ENCODE assay signal across 16 mouse cellular contexts in the genomic region with DNA sequence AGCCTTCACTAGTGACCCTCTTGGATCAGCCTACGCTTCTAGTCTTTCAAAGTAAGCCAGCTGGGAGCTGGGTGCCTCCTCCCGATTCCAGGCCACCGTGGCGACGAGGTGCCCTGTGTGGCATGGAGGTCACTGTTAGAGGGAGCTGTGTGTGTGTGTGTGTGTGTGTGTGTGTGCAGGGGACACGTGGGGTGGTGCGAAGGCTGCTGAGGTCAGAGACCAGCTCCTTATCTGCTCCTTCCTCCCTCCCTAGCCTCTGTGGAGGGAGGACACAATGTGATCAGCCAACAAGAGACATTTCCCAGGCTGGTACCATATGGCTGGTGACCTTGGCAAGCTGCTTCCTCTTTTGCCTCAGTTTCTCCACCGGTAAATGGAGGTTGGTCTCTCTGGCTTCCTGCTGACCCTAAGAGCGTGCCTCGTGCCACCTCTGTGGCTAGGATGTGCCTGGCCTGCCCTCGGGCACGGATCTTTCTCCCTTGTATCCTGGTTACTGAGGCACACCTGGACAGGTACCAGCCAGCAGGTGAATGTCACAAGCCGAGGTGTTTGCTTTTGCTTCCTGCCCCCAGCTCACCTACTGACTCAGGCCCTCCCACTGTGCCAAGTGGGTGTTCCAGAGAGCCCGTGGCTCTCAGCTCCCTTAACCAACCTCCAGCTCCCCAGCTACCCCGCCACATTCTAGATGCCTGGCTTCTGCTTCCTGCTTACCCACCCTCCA. TPM values are rescaled to one million over a fixed set of nuclear protein-coding genes. Genes with fewer than 3 reads are reported as not detected.
DNase-seq lines count a peak whose midpoint lies in the region; ATAC-seq and TF ChIP-seq lines count a peak whose summit lies in the region.
"Had no signal": no experiment of that assay in that cellular context is flagged by ENCODE, and none has a peak within 500 bp of the region (broad histone marks: within the 10 kb centered on the region; RNA-seq: fewer than 3 reads in every experiment).

No protein-coding gene starts in this region.

- TF ChIP-seq CTCF in liver, postnatal 0 days (IDR thresholded peaks at IDR 0.05; ENCODE audit: low read depth): no peak

- WGBS in forebrain, embryonic 11.5 days: 81% methylated on average over 15 of the region's 15 CpGs
- WGBS in forebrain, embryonic 12.5 days: 78% methylated on average over 15 of the region's 15 CpGs
- 70% methylated on average over 15 of the region's 15 CpGs for WGBS in kidney, embryonic 14.5 days
- 64% methylated on average over 15 of the region's 15 CpGs for WGBS in liver, postnatal 0 days (ENCODE audit: insufficient replicate concordance)

- DNase-seq in forebrain, embryonic 11.5 days (ENCODE audit: low spot score): peak; percentile 45
- peak; percentile 42 to 80 for DNase-seq in kidney, postnatal 25 days
- peak; percentile 17 for DNase-seq in liver, postnatal 0 days
- DNase-seq in left cerebral cortex, postnatal 4 days: no peak
- DNase-seq in layer of hippocampus, adult 8-10 months (ENCODE audit: low spot score in 2 of 2): no peak
- DNase-seq: cerebellum, adult 18-20 months; embryo, embryonic 11 days; thymus, postnatal 25 days had no signal

- no peak overlapping the region for H3K27ac ChIP-seq in forebrain, embryonic 11.5 days (ENCODE audit: low read depth, low read length)
- no peak overlapping the region for H3K27ac ChIP-seq in forebrain, embryonic 12.5 days
- no peak overlapping the region for H3K27ac ChIP-seq in kidney, embryonic 14.5 days (ENCODE audit: low read depth, low read length)
- H3K27ac ChIP-seq in liver, postnatal 0 days (ENCODE audit: low read depth): no peak overlapping the region
- H3K27ac ChIP-seq: forebrain, embryonic 10.5 days had no signal

- TF ChIP-seq EP300 in liver, postnatal 0 days (IDR thresholded peaks at IDR 0.05; ENCODE audit: low read depth): no peak

- no peaks in the 10 kb centered on the region for H3K4me1 ChIP-seq in forebrain, embryonic 11.5 days (replicated peaks; ENCODE audit: control insufficient read depth, insufficient read depth, low read length)
- no peaks in the 10 kb centered on the region for H3K4me1 ChIP-seq in forebrain, embryonic 12.5 days
- H3K4me1 ChIP-seq in kidney, embryonic 14.5 days (ENCODE audit: control insufficient read depth, insufficient read depth, low read length): no peaks in the 10 kb centered on the region
- peaks cover 13% of the 10 kb centered on the region for H3K4me1 ChIP-seq in liver, postnatal 0 days (ENCODE audit: insufficient read depth)

- no peak overlapping the region for H3K4me3 ChIP-seq in forebrain, embryonic 11.5 days (ENCODE audit: low read depth, low read length)
- H3K4me3 ChIP-seq in forebrain, embryonic 12.5 days (replicated peaks): no peak overlapping the region
- H3K4me3 ChIP-seq in kidney, embryonic 14.5 days (ENCODE audit: low read length): no peak overlapping the region
- H3K4me3 ChIP-seq in liver, postnatal 0 days (ENCODE audit: low read depth, low read length): no peak overlapping the region
- H3K4me3 ChIP-seq: forebrain, embryonic 10.5 days; myocyte had no signal

- H3K27me3 ChIP-seq in forebrain, embryonic 11.5 days (ENCODE audit: control insufficient read depth, insufficient read depth, low read length): no peaks in the 10 kb centered on the region; the same call in 1 of the 2 replicates
- H3K27me3 ChIP-seq in forebrain, embryonic 12.5 days: peaks cover 44% of the 10 kb centered on the region
- peaks cover 17% of the 10 kb centered on the region for H3K27me3 ChIP-seq in kidney, embryonic 14.5 days (ENCODE audit: control insufficient read depth, insufficient read depth, low read length)
- no peaks in the 10 kb centered on the region for H3K27me3 ChIP-seq in liver, postnatal 0 days (ENCODE audit: insufficient read depth, low read length)

- no peaks in the 10 kb centered on the region for H3K9me3 ChIP-seq in forebrain, embryonic 11.5 days (ENCODE audit: control insufficient read depth, low read length)
- H3K9me3 ChIP-seq in forebrain, embryonic 12.5 days: no peaks in the 10 kb centered on the region
- no peaks in the 10 kb centered on the region for H3K9me3 ChIP-seq in kidney, embryonic 14.5 days (ENCODE audit: control insufficient read depth, low read length)
- H3K9me3 ChIP-seq in liver, postnatal 0 days (ENCODE audit: low read length): no peaks in the 10 kb centered on the region
- H3K9me3 ChIP-seq: forebrain, embryonic 10.5 days had no signal

- no peak for ATAC-seq in forebrain, embryonic 11.5 days (replicated peaks; ENCODE audit: low FRiP score)
- ATAC-seq in forebrain, embryonic 12.5 days (ENCODE audit: low FRiP score): no peak
- ATAC-seq in kidney, embryonic 14.5 days (ENCODE audit: low FRiP score, low TSS enrichment): no peak
- ATAC-seq in erythroblast, adult 5-6 weeks (replicated peaks; ENCODE audit: low FRiP score, poor library complexity, severe bottlenecking): peak; percentile 44
- ATAC-seq in liver, postnatal 0 days: no peak

- intact Hi-C loops in left cerebral cortex, postnatal 4 days (cut with DNase I): no loop called here

- H3K9ac ChIP-seq in forebrain, embryonic 11.5 days (ENCODE audit: low read length): no peak overlapping the region
- no peak overlapping the region for H3K9ac ChIP-seq in forebrain, embryonic 12.5 days
- no peak overlapping the region for H3K9ac ChIP-seq in kidney, embryonic 14.5 days (ENCODE audit: low read depth, low read length)
- 0 out of 2 replicates have a peak overlapping the region, but pooled peaks have one; percentile 7 for H3K9ac ChIP-seq in liver, postnatal 0 days (replicated peaks)

- H3K4me2 ChIP-seq in forebrain, embryonic 11.5 days (ENCODE audit: low read depth, low read length, severe bottlenecking): no peak overlapping the region
- H3K4me2 ChIP-seq in forebrain, embryonic 12.5 days: no peak overlapping the region
- no peak overlapping the region for H3K4me2 ChIP-seq in kidney, embryonic 14.5 days (replicated peaks; ENCODE audit: low read depth, low read length)
- H3K4me2 ChIP-seq in liver, postnatal 0 days (ENCODE audit: low read depth, low read length): no peak overlapping the region

- no peaks in the 10 kb centered on the region for H3K36me3 ChIP-seq in forebrain, embryonic 11.5 days (ENCODE audit: control insufficient read depth, insufficient read depth, low read length)
- no peaks in the 10 kb centered on the region for H3K36me3 ChIP-seq in forebrain, embryonic 12.5 days (replicated peaks)
- H3K36me3 ChIP-seq in kidney, embryonic 14.5 days (ENCODE audit: control insufficient read depth, insufficient read depth, low read length): no peaks in the 10 kb centered on the region
- H3K36me3 ChIP-seq in liver, postnatal 0 days (replicated peaks; ENCODE audit: insufficient read depth, low read length): no peaks in the 10 kb centered on the region
- H3K36me3 ChIP-seq: forebrain, embryonic 10.5 days had no signal

RNA-seq across cellular contexts. Expression of gene Tmem184a, which starts 7.9 kb away (rescaled TPM):
- 1.1 TPM in 2 replicates for polyA plus RNA-seq in forebrain, embryonic 11.5 days (2014; fragmentation: Nextera tagmentation; extraction: Ambion mirVana)
- polyA plus RNA-seq in forebrain, embryonic 12.5 days (2016; fragmentation: Nextera tagmentation; extraction: Ambion mirVana): 0.54 and 0.85 TPM in 2 replicates
- polyA plus RNA-seq in kidney, embryonic 14.5 days (2014; fragmentation: Nextera tagmentation; extraction: Ambion mirVana): 3.7 and 4.9 TPM in 2 replicates
- total RNA-seq in erythroblast, adult 5-6 weeks (2015; ENCODE audit: low replicate concordance): not detected in 2 replicates
- total RNA-seq in erythroblast, adult 5-6 weeks (2017; ENCODE audit: low replicate concordance): 0.14 TPM in 1 of 2 replicates, not detected in the other
- polyA plus RNA-seq in liver, postnatal 0 days (2015; fragmentation: Nextera tagmentation; extraction: Ambion mirVana): 3.0 and 3.2 TPM in 2 replicates
- under 1 TPM; 0.08 to 0.54 TPM for total RNA-seq in left cerebral cortex, postnatal 4 days (2021)
- 1 to 10 TPM in 1 of 4 experiments, under 1 TPM in 3; 0.37 to 1.1 (median 0.68) TPM for total RNA-seq in layer of hippocampus, adult 8-10 months (2022)

RNA-seq across cellular contexts. Expression of gene Gm26938, which starts 14.4 kb away (rescaled TPM):
- polyA plus RNA-seq in forebrain, embryonic 11.5 days (2014; fragmentation: Nextera tagmentation; extraction: Ambion mirVana): 0.27 TPM in 1 of 2 replicates, not detected in the other
- 0.76 TPM in 1 of 2 replicates, not detected in the other for polyA plus RNA-seq in forebrain, embryonic 12.5 days (2016; fragmentation: Nextera tagmentation; extraction: Ambion mirVana)
- not detected in 2 replicates for polyA plus RNA-seq in kidney, embryonic 14.5 days (2014; fragmentation: Nextera tagmentation; extraction: Ambion mirVana)
- total RNA-seq in erythroblast, adult 5-6 weeks (2015; ENCODE audit: low replicate concordance): not detected in 2 replicates
- not detected in 2 replicates for total RNA-seq in erythroblast, adult 5-6 weeks (2017; ENCODE audit: low replicate concordance)
- polyA plus RNA-seq in liver, postnatal 0 days (2015; fragmentation: Nextera tagmentation; extraction: Ambion mirVana): not detected in 2 replicates
- total RNA-seq in left cerebral cortex, postnatal 4 days (2021): not detected
- not detected for total RNA-seq in layer of hippocampus, adult 8-10 months (2022)
- total RNA-seq: left cerebral cortex, postnatal 14 days had no signal
- polyA plus RNA-seq: hindbrain, embryonic 11.5 days; lung, embryonic 16.5 days; myocyte had no signal

RNA-seq across cellular contexts. Expression of gene Psmg3, which starts 14.8 kb away (rescaled TPM):
- polyA plus RNA-seq in forebrain, embryonic 11.5 days (2014; fragmentation: Nextera tagmentation; extraction: Ambion mirVana): 75.4 and 76.3 TPM in 2 replicates
- 72.5 and 75.8 TPM in 2 replicates for polyA plus RNA-seq in forebrain, embryonic 12.5 days (2016; fragmentation: Nextera tagmentation; extraction: Ambion mirVana)
- polyA plus RNA-seq in kidney, embryonic 14.5 days (2014; fragmentation: Nextera tagmentation; extraction: Ambion mirVana): 82.4 and 87.9 TPM in 2 replicates
- total RNA-seq in erythroblast, adult 5-6 weeks (2015; ENCODE audit: low replicate concordance): 4.0 and 6.0 TPM in 2 replicates
- 4.3 and 6.1 TPM in 2 replicates for total RNA-seq in erythroblast, adult 5-6 weeks (2017; ENCODE audit: low replicate concordance)
- 28.8 and 29.1 TPM in 2 replicates for polyA plus RNA-seq in liver, postnatal 0 days (2015; fragmentation: Nextera tagmentation; extraction: Ambion mirVana)
- 10 to 100 TPM; 26.0 to 27.4 TPM for total RNA-seq in left cerebral cortex, postnatal 4 days (2021)
- 10 to 100 TPM; 17.6 to 19.2 (median 18.5) TPM for total RNA-seq in layer of hippocampus, adult 8-10 months (2022)

RNA-seq across cellular contexts. Expression of gene Mafk, which starts 20.5 kb away (rescaled TPM):
- polyA plus RNA-seq in forebrain, embryonic 11.5 days (2014; fragmentation: Nextera tagmentation; extraction: Ambion mirVana): 7.5 and 8.3 TPM in 2 replicates
- polyA plus RNA-seq in forebrain, embryonic 12.5 days (2016; fragmentation: Nextera tagmentation; extraction: Ambion mirVana): 11.4 and 12.0 TPM in 2 replicates
- polyA plus RNA-seq in kidney, embryonic 14.5 days (2014; fragmentation: Nextera tagmentation; extraction: Ambion mirVana): 2.5 and 5.3 TPM in 2 replicates
- 72.4 and 83.0 TPM in 2 replicates for total RNA-seq in erythroblast, adult 5-6 weeks (2015; ENCODE audit: low replicate concordance)
- 147 and 218 TPM in 2 replicates for total RNA-seq in erythroblast, adult 5-6 weeks (2017; ENCODE audit: low replicate concordance)
- polyA plus RNA-seq in liver, postnatal 0 days (2015; fragmentation: Nextera tagmentation; extraction: Ambion mirVana): 15.7 and 19.1 TPM in 2 replicates
- 10 to 100 TPM in 1 of 2 experiments, 1 to 10 TPM in 1; 8.4 to 11.1 TPM for total RNA-seq in left cerebral cortex, postnatal 4 days (2021)
- total RNA-seq in layer of hippocampus, adult 8-10 months (2022): 10 to 100 TPM in 2 of 4 experiments, 1 to 10 TPM in 2; 9.2 to 16.4 (median 10.5) TPM

RNA-seq across cellular contexts. Expression of gene Ints1, which starts 36.4 kb away (rescaled TPM):
- polyA plus RNA-seq in forebrain, embryonic 11.5 days (2014; fragmentation: Nextera tagmentation; extraction: Ambion mirVana): 40.5 and 42.0 TPM in 2 replicates
- polyA plus RNA-seq in forebrain, embryonic 12.5 days (2016; fragmentation: Nextera tagmentation; extraction: Ambion mirVana): 37.7 and 40.8 TPM in 2 replicates
- 32.2 and 40.7 TPM in 2 replicates for polyA plus RNA-seq in kidney, embryonic 14.5 days (2014; fragmentation: Nextera tagmentation; extraction: Ambion mirVana)
- total RNA-seq in erythroblast, adult 5-6 weeks (2015; ENCODE audit: low replicate concordance): 21.3 and 30.7 TPM in 2 replicates
- total RNA-seq in erythroblast, adult 5-6 weeks (2017; ENCODE audit: low replicate concordance): 10.9 and 28.0 TPM in 2 replicates
- 5.6 and 6.4 TPM in 2 replicates for polyA plus RNA-seq in liver, postnatal 0 days (2015; fragmentation: Nextera tagmentation; extraction: Ambion mirVana)
- 100 to 1,000 TPM in 1 of 2 experiments, 10 to 100 TPM in 1; 93.1 to 108 TPM for total RNA-seq in left cerebral cortex, postnatal 4 days (2021)
- 100 to 1,000 TPM in 1 of 4 experiments, 10 to 100 TPM in 3; 80.3 to 100 (median 97.2) TPM for total RNA-seq in layer of hippocampus, adult 8-10 months (2022)

Comparison
In these comparisons a context has a peak if more than half of its experiments do, and no peak if none do; other contexts are left out.
1. DNase-seq: peak in forebrain, embryonic 11.5 days (single experiment), kidney, postnatal 25 days (2 of 2) and liver, postnatal 0 days (single experiment); none in left cerebral cortex, postnatal 4 days (single experiment) and layer of hippocampus, adult 8-10 months (0 of 2).